Mouse (Mus musculus) monocyte, adult 5-6 weeks (primary cell): ENCODE data around the gene Gucd1. TPM values are rescaled to one million over a fixed set of nuclear protein-coding genes. Genes with fewer than 3 reads are reported as not detected.
"Not testable (repeated sequence)": the region's sequence is repeated elsewhere in the genome, so short reads cannot be mapped to it uniquely, and the experiment has no call there.

ENCODE experiments used
- ATAC-seq: fragments of 153-309, 156-312 bp; replicated peaks from 2 replicates; pipeline ENCODE4 v1.8.0; 2017; ENCODE audit warnings: mild to moderate bottlenecking; ENCODE audit not compliant: low TSS enrichment, insufficient number of reproducible peaks, severe bottlenecking, poor library complexity, low FRiP score
- total RNA-seq: library from RNA; stranded (forward); fragments of 200-1000, 200-491, 200-594 nt; gene quantifications from 3 replicates; pipeline ENCODE4 v1.2.3, GENCODE M21; 2017

Gucd1 gene
- total RNA-seq, 1 experiment from 2014 or later: 66.8 TPM

DNA sequence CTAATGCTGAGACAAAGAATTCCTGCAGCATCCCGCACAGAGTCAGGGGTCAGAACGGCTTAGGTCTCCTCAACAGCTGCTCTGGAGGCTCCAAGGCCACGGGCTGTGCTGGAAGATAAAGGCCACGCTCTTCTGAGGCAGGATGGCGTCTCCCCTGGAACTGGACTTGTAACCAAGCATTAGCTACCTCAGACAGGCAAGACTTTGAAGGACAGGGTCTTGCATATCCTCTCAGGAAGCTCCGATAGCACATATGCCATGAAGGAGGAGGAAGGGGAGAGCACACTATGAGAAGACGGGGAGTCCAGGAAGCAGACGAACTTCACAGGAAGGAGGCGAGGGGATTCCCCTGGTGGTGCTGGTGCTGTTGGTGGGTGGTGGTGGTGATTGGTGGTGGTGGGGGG, 163.9 kb downstream of the Gucd1 start:
- ATAC-seq: 0 out of 2 replicates have a peak, but pooled peaks have one; percentile 40

GRCm38 (mm10) chr10:75352541-75352940, 165.2 kb downstream of the Gucd1 start:
- ATAC-seq: no peak

- no peak for ATAC-seq
These were observed 167.2 kb downstream of the Gucd1 start for GRCm38 (mm10) chr10:75350564-75350963.

DNA sequence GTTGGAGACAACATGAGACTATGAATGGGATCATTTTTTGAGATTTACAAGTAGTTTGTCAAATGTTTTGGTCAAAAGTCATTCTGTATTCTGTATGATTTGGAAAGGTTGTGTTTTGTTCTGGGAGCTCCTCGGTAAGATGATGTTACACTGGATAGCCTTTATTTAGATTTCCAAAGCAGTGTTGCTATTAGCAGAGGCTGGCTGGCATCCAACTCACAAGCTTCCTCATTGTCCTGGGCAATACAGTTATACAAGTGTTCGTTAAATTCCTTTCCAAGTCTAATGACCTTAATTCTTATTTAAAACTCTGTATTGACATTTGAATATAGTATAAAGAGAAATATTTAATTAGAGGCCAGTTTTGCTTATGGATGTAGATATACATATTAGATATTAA, 172.5 kb downstream of the Gucd1 start:
- ATAC-seq: no peak

- not testable (repeated sequence) for ATAC-seq
These were observed 173.2 kb downstream of the Gucd1 start for GRCm38 (mm10) chr10:75344563-75344962.

DNA sequence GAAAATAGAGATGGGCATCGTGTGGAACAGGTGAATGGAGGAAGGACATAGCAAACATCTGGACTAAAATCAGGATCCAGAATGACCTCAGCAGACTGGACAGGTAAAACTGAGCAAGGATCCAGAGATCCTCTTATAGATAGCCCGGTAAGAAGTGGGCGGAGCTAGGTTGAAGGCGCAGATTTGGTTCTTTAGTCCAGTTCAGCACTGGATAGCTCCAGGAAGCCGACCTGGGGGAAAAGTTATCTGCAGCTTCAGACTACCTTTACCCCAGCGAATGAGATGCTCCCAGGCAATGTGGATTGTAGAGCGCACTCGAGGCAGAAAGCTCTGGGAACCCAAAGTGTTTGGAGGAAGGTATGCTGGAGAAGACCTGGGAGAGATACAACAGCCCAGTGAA, 175.8 kb downstream of the Gucd1 start:
- ATAC-seq: no peak

GRCm38 (mm10) chr10:75339377-75339776, 178.4 kb downstream of the Gucd1 start:
- ATAC-seq: no peak

- peak; percentile 45; the same call in 1 of the 2 replicates for ATAC-seq
These were observed 178.9 kb downstream of the Gucd1 start for GRCm38 (mm10) chr10:75338852-75339251.

DNA sequence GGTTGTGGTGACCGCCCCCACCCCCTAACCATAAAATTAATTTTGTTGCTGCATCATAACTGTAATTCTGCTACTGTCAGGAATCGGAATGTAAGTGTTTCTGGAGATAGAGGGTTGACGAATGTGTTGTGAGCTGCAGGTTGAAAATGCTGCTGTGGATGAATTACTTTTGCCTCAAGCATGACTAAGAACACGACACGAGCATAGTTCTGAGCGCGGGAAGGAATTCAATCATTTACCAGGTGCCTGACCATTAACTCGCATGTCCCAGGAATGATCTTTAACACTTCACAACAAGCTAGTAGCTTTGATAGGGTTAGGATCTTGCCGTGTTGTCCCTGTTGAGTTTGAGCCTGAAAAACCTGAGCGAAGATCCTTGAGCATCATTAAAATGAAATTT, 180.5 kb downstream of the Gucd1 start:
- ATAC-seq: no peak

GRCm38 (mm10) chr10:75335075-75335474, 182.7 kb downstream of the Gucd1 start:
- no peak for ATAC-seq

- no peak for ATAC-seq
These were observed 183.6 kb downstream of the Gucd1 start for GRCm38 (mm10) chr10:75334175-75334574.

GRCm38 (mm10) chr10:75333176-75333776, 184.5 kb downstream of the Gucd1 start:
- no peak for ATAC-seq

DNA sequence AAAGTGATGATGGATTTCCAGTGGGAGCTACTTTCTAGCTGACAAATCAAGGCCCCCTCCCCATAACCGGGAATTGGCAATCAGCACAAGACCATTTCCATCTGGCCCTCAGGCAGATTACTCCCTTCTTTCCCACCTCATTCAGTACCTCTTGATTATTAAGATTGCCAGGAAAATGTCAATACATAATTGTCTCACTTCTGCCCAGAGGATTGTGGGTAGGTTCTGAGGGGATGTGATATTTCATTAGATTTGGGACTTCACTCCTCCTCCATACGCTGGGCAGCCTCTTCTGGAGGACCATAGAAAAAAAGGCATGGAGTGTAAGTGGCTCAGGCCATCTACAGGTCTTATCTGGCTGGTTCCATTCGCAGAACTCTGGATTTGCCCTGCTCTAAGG, 185.5 kb downstream of the Gucd1 start:
- ATAC-seq: no peak

GRCm38 (mm10) chr10:75328201-75328704, 189.5 kb downstream of the Gucd1 start:
- ATAC-seq: no peak

GRCm38 (mm10) chr10:75327081-75327480, 190.7 kb downstream of the Gucd1 start:
- no peak for ATAC-seq

GRCm38 (mm10) chr10:75326553-75326952, 191.2 kb downstream of the Gucd1 start:
- ATAC-seq: peak; percentile 88

- ATAC-seq: no peak
These were observed 192.0 kb downstream of the Gucd1 start for GRCm38 (mm10) chr10:75325821-75326220.

DNA sequence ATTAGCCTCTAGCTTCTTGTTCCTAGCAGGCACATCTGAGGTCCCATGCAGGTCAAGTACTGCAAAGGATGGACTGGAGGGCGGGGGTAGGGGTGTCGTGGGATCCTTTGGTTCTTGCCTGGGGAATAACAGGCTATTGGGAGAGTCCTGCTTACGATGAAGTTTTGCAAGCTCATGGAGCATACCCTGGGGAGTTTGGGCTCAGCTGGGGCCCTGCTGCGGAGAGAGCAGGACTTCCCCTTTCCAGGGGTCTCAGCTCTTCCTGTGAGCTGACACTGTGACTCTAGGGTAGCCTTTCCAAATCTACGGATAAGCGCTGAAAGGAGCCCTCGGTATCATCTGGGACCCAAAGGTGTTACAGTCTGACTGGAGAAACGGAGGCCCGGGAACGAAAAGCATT, 193.4 kb downstream of the Gucd1 start:
- ATAC-seq: no peak

GRCm38 (mm10) chr10:75323986-75324385, 193.8 kb downstream of the Gucd1 start:
- no peak for ATAC-seq

GRCm38 (mm10) chr10:75322966-75323365, 194.8 kb downstream of the Gucd1 start:
- no peak for ATAC-seq

DNA sequence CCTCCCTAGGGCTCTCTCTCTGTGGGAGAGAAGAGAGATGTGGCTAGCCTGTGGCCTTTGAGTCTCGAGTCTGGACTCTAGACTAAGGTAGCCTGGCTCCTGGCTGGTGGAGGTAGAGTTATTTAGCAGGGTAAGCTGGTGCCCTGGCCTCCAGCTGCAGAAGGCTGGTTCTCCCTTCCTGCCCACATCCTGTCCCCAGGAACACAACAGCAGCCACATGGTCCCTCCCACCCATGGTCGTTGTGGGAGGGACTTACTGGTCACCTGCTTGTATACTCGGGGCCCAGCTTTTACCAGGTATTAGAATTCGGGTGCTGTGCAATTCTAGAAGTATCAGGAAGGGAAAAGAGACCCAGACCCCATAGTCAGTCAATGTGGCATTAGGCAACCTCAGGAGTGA, 197.5 kb downstream of the Gucd1 start:
- 0 out of 2 replicates have a peak, but pooled peaks have one; percentile 12 for ATAC-seq
